Mouse (Mus musculus) layer of hippocampus, adult 8-10 months (tissue): ENCODE data around the gene Olfr243. TPM values are rescaled to one million over a fixed set of nuclear protein-coding genes. Genes with fewer than 3 reads are reported as not detected.
"Not testable (repeated sequence)": the region's sequence is repeated elsewhere in the genome, so short reads cannot be mapped to it uniquely, and the experiment has no call there.

Experiments used
- DNase-seq, 2 experiments: peaks; one replicate each; pipeline ENCODE4 v3.0.0; 2022; ENCODE audit warnings: low spot score in 2 of 2
- total RNA-seq, 4 experiments: library from RNA; stranded (reverse); gene quantifications; 2 replicates each; pipeline ENCODE4 v1.2.4; 2022

Gene Olfr243
- not detected for total RNA-seq

DNA sequence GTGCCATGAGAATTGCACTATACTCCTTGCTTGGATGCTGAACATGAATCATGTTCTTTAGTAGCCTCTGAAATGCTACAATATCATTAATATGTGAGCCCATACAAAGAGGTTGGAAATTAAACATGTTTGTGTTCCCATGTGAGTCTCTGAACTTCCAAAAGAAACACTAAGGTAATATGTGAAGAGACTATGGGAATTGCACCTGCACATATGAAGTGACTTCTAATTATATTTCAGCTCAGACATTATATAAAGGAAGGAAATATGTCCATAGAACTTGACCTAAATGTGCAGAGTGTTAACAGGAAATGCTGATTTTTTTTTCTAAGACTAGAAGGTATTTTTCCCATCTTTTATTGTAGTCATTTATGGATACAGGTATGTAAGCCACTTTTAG is at the start of gene Olfr243:
Gene Olfr243, plus strand, starts transcription at position 301 of the 400 bp plus-strand sequence.
- DNase-seq, result no peak

DNA sequence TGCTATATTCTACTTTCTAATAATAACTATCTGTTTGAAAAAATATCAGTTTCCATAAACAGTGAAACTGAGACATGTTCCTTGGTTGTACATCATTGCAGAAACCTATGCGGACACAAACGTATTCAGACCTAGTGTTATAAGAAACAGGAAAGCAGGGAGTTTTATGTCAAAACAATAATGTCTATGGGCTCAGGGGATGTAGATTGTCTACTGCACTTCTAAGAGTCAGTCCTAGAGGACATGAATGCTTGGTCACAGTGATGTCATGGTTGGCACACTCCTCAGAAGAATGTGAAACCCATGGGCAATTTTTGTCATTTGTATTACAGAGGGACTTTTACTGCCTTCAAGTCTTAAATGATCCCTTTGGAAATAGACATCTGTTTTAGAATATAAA is 43.4 kb upstream of the Olfr243 start, which contains the start of gene Olfr624:
Gene Olfr624, minus strand, starts transcription at position 101 of the 400 bp plus-strand sequence.
- DNase-seq, result no peak

DNA sequence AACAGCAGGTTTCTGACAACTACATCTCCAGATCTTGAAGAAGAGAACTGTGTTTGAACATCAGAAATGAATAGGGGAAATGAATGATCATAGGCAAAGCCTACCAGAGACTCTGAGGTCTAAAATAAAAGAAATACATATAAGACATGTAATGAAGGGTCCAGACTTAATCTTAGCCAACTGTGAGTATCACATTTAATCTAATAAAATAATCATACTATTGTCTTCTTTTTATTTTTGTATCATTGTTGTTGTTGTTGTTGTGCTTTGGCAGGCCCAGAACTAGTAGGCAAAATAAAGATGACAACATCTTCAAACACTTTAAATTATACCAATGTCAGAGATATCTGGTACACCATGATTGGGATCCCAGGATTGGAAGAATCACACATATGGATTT is 32.1 kb upstream of the Olfr243 start, which contains the start of gene Olfr625-ps1:
Gene Olfr625-ps1, plus strand, starts transcription at position 301 of the 400 bp plus-strand sequence.
- no peak for DNase-seq

DNA sequence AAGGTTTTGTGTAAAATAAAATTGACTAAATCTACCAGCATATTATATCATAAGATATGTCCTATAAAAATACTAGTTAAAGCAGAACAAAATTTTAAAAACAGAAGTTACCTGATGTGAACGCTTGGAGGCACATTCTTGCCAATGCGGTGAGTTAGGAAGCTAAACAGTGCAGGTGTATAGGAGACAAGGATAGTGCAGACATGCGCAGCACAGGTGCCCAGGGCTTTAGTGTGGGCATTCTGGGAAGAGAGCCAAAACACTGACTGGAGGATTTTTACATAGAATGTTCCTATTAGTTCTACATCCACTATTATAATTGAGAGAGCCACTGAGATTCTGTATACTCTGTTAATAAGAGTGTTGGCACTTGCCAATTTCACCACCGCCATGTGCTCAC is 15.0 kb upstream of the Olfr243 start:
- DNase-seq, result no peak

DNA sequence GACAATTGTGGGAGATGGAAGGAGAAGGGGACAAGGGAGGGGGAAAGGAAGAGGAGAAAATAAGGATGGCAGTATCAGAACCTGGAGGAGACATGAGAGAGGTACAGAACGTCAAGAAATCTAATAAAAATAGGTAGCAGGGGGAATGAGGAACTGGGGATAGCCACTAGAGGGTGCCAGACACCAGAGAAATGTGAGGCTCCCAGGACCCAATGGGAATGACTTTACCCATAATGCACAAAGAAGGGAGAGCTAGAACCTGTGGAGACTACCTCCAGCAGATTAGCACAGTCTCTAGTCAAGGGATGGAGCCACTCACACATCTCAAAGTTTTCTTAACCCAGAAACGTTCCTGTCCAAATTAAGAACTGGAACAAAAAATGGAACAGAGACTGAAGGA is 2.4 kb upstream of the Olfr243 start:
- no peak for DNase-seq

DNA sequence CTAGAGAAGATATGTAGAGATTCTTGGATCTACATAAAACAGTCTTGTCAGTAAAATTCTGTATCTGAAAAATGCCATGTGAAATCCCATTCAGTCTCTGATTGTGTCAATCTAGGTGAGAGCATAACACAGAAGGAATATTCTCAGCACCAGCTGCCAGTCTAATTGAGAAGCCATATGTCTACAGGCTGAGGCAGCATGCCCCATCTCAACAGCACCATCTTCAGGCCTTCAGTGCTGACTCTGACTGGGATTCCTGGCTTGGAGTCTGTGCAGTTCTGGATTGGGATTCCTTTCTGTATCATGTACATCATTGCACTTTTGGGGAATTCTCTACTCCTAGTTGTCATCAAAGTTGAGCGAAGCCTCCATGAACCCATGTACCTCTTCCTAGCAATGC is 1.9 kb downstream of the Olfr243 start:
- peak; percentile 7 to 19 for DNase-seq

DNA sequence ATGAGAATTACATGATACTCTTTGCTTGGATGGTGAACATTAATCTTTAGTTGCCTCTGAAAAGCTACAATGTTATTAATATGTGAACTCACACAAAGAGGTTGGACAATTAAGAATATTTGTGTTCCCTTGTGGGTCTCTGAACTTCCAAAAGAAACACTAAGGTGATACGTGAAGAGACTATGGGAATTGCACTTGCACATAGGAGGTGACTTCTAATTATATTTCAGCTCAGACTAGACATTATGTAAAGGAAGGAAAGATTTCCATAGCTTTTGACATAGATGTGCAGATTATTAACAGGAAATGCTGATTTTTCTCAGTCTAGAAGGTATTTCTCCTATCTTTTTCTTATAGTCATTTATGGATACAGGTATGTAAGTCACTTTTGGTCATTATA is 15.6 kb downstream of the Olfr243 start, which contains the start of gene Olfr628:
Gene Olfr628, plus strand, starts transcription at position 301 of the 400 bp plus-strand sequence.
- DNase-seq, result no peak

DNA sequence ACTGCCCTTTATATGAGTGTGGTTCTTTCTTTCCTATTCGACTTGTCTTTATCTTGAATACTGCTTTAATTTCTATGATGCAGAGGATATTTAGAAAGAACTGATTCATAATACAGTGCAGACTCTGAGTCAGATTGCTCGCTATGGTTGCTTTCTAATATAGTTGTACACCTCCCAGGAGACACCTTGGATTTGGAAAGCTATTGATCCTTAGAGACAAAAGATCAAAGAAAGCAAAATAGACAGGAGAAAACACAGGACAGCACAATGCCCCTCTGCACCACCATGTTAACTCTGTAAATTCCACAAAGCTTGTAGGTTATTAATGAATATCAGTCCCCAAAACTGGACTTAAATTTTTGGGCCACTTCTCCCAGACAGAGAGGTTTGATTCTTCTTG is 30.4 kb downstream of the Olfr243 start, which contains the start of gene Olfr629:
Gene Olfr629, minus strand, starts transcription at position 101 of the 400 bp plus-strand sequence.
- DNase-seq, result no peak

DNA sequence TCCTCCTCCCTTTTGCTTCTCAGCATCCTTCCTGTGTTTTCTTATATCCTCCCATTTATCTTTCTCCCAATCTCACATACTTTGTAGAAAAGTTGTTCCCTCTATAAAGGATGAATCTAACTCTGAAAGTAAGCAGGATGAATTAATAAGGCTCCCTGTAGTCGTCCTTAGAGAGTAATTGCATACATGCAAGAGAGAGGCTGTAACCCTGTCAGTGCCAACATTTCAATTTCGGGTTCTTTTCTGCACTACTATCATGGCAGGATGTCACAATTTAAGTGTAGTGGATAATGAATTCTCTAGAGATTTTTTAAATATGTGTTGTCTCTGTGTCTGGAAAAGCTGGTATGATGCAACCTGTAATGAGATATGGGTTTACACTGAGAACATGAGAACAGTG is 42.8 kb downstream of the Olfr243 start, which contains the start of gene Olfr630:
Gene Olfr630, minus strand, starts transcription at position 101 of the 400 bp plus-strand sequence.
- DNase-seq, result no peak

DNA sequence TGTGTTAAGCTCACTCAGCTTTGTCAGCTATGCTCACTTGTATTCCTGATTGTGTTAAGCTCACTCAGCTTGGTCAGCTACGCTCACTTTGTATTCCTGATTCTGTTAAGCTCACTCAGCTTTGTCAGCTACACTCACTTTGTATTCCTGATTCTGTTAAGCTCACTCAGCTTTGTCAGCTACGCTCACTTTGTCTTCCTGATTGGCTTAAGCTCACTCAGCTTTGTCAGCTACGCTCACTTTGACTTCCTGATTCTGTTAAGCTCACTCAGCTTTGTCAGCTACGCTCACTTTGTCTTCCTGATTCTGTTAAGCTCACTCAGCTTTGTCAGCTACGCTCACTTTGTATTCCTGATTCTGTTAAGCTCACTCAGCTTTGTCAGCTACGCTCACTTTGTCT is 47.7 kb downstream of the Olfr243 start:
- not testable (repeated sequence) for DNase-seq

DNA sequence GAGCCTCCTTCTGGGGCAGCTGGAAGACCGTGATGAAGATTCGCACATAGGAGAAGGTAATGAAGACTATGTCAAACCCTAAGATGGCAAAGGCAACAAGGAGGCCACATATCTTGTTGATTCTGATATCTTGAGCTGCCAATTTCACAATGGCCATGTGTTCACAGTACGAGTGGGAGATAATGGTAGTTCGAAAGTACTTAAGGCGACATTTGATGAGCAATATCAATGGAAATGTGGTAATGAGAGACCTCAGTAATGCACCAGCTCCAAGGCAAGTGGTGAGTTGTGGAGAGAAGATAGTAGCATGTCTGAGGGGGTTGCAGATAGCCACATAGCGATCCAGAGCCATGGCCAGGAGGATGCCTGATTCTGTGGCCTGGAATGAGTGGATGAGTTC is 53.2 kb downstream of the Olfr243 start:
- not testable (repeated sequence) for DNase-seq

Other genes starting within 250 kb of the Olfr243 start
- not detected for gene Olfr608, start 244.8 kb upstream of the Olfr243 start, total RNA-seq
- not detected for gene Olfr609, start 216.6 kb upstream of the Olfr243 start, total RNA-seq
- not detected for gene Olfr610, start 202.5 kb upstream of the Olfr243 start, total RNA-seq
- gene Olfr611, start 193.8 kb upstream of the Olfr243 start, total RNA-seq, result not detected
- gene Olfr612, start 172.0 kb upstream of the Olfr243 start, total RNA-seq, result not detected
- gene Olfr613, start 166.6 kb upstream of the Olfr243 start, total RNA-seq, result not detected
- not detected for gene Olfr615, start 158.6 kb upstream of the Olfr243 start, total RNA-seq
- gene Olfr616, start 145.5 kb upstream of the Olfr243 start, total RNA-seq, result not detected
- gene Olfr617, start 141.6 kb upstream of the Olfr243 start, total RNA-seq, result not detected
- gene Olfr618, start 124.6 kb upstream of the Olfr243 start, total RNA-seq, result not detected
- gene Olfr619, start 114.1 kb upstream of the Olfr243 start, total RNA-seq, result not detected
- not detected for gene Olfr620, start 102.1 kb upstream of the Olfr243 start, total RNA-seq
- gene Olfr622, start 72.0 kb upstream of the Olfr243 start, total RNA-seq, result not detected
- gene Olfr623, start 51.0 kb upstream of the Olfr243 start, total RNA-seq, result not detected
- gene Olfr624, start 43.5 kb upstream of the Olfr243 start, total RNA-seq, result under 1 TPM in 1 of 4 experiments, not detected in 3; 0.06 TPM
- gene Olfr625-ps1, start 32.0 kb upstream of the Olfr243 start, total RNA-seq, result not detected
- gene Olfr628, start 15.7 kb downstream of the Olfr243 start, total RNA-seq, result not detected
- gene Olfr629, start 30.3 kb downstream of the Olfr243 start, total RNA-seq, result not detected
- gene Olfr630, start 42.7 kb downstream of the Olfr243 start, total RNA-seq, result not detected
- not detected for gene Olfr69, start 56.9 kb downstream of the Olfr243 start, total RNA-seq
- not detected for gene Olfr68, start 65.0 kb downstream of the Olfr243 start, total RNA-seq
- gene Olfr67, start 77.2 kb downstream of the Olfr243 start, total RNA-seq, result not detected
- gene Hbb-bt, start 99.3 kb downstream of the Olfr243 start, total RNA-seq, result 10 to 100 TPM; 18.7 to 28.1 (median 21.1) TPM
- 100 to 1,000 TPM; 155 to 350 (median 222) TPM for gene Hbb-bs, start 113.4 kb downstream of the Olfr243 start, total RNA-seq
- not detected for gene Hbb-bh2, start 125.8 kb downstream of the Olfr243 start, total RNA-seq
- gene Hbb-bh1, start 128.5 kb downstream of the Olfr243 start, total RNA-seq, result not detected
- not detected for gene Hbb-y, start 138.5 kb downstream of the Olfr243 start, total RNA-seq
- gene Olfr66, start 171.6 kb downstream of the Olfr243 start, total RNA-seq, result not detected
- not detected for gene Olfr64, start 179.8 kb downstream of the Olfr243 start, total RNA-seq
- not detected for gene Olfr65, start 188.8 kb downstream of the Olfr243 start, total RNA-seq
- not detected for gene Olfr631, start 214.2 kb downstream of the Olfr243 start, total RNA-seq
- gene Olfr632, start 219.7 kb downstream of the Olfr243 start, total RNA-seq, result not detected
- not detected for gene Olfr633, start 229.8 kb downstream of the Olfr243 start, total RNA-seq